Mouse (Mus musculus) MEL-GATA-1-ER (cell line): ENCODE results near the gene Prpsap1.

Experiments used
- DNase-seq: peaks from one replicate; pipeline ENCODE4 v3.0.0-alpha.2; 2012; ENCODE audit warnings: low read depth; ENCODE audit errors: extremely low read depth

Gene Prpsap1

GRCm38 (mm10) chr11:116445596-116446307 is 48.2 kb downstream of the Prpsap1 start:
- no peak for DNase-seq

- DNase-seq = no peak
Measured at GRCm38 (mm10) chr11:116443935-116444334, 50.1 kb downstream of the Prpsap1 start.

- no peak for DNase-seq
Measured at GRCm38 (mm10) chr11:116443311-116443710, 50.7 kb downstream of the Prpsap1 start.

- DNase-seq = no peak
Measured at GRCm38 (mm10) chr11:116442867-116443177, 51.2 kb downstream of the Prpsap1 start.

- no peak for DNase-seq
Measured at GRCm38 (mm10) chr11:116442129-116442866, 51.7 kb downstream of the Prpsap1 start.

- DNase-seq = no peak
Measured at GRCm38 (mm10) chr11:116440408-116441068, 53.5 kb downstream of the Prpsap1 start.

GRCm38 (mm10) chr11:116439269-116440240 is 54.4 kb downstream of the Prpsap1 start:
- DNase-seq = no peak

GRCm38 (mm10) chr11:116437541-116437940 is 56.5 kb downstream of the Prpsap1 start:
- DNase-seq = no peak

GRCm38 (mm10) chr11:116436725-116437331 is 57.2 kb downstream of the Prpsap1 start:
- no peak for DNase-seq

- DNase-seq = no peak
Measured at GRCm38 (mm10) chr11:116435992-116436724, 57.8 kb downstream of the Prpsap1 start.

- DNase-seq = no peak
Measured at GRCm38 (mm10) chr11:116434967-116435752, 58.8 kb downstream of the Prpsap1 start.

GRCm38 (mm10) chr11:116434287-116434966 is 59.6 kb downstream of the Prpsap1 start:
- no peak for DNase-seq

- DNase-seq = peak; percentile 99
Measured at GRCm38 (mm10) chr11:116433356-116434286, 60.4 kb downstream of the Prpsap1 start, which contains the start of gene Ubald2. Ubald2 (plus strand) TSS chr11:116434094.

GRCm38 (mm10) chr11:116432593-116433355 is 61.2 kb downstream of the Prpsap1 start:
- no peak for DNase-seq

- no peak for DNase-seq
Measured at GRCm38 (mm10) chr11:116432127-116432526, 61.9 kb downstream of the Prpsap1 start.

GRCm38 (mm10) chr11:116431428-116432077 is 62.4 kb downstream of the Prpsap1 start:
- DNase-seq = no peak
